Mouse (Mus musculus): Measurements from ENCODE around the gene Mansc4. TPM values are rescaled to one million over a fixed set of nuclear protein-coding genes. Genes with fewer than 3 reads are reported as not detected.

Mansc4 gene
- polyA plus RNA-seq, 1 experiment = not detected

DNA sequence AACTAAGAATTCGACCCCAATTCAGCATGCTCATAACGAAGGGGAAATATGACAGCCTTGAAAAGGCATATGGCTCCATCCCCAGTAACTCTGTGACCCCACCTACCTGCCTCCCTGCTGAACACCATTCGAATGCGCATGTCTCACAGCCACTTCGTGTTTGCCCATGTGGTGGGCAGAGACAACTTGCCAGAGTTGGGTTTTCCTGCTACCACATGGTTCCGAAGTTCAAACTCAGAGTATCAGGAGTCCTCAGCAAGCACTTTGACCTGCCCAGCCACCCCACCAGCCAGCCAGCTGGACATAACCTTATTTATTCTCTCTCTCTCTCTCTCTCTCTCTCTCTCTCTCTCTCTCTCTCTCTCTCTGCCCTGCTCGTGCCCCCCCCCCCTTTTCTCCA lies 904 bp upstream of the Mansc4 start:
- Histone ChIP-seq H3K27ac (ENCODE audit: insufficient read depth, low read length) (no peak overlapping the region), H3K4me3 (ENCODE audit: insufficient read depth, low read length) (no peak overlapping the region), H3K4me1 (ENCODE audit: control insufficient read depth, insufficient read depth, low read length) (no peaks in the 10 kb centered on the region; the same call in 1 of the 2 replicates)
- no peak for TF ChIP-seq POLR2A (IDR thresholded peaks at IDR 0.05; ENCODE audit: low read depth, low read length)
- TF ChIP-seq CTCF (IDR thresholded peaks at IDR 0.05; ENCODE audit: borderline replicate concordance, insufficient read depth, low read length) = no peak

DNA sequence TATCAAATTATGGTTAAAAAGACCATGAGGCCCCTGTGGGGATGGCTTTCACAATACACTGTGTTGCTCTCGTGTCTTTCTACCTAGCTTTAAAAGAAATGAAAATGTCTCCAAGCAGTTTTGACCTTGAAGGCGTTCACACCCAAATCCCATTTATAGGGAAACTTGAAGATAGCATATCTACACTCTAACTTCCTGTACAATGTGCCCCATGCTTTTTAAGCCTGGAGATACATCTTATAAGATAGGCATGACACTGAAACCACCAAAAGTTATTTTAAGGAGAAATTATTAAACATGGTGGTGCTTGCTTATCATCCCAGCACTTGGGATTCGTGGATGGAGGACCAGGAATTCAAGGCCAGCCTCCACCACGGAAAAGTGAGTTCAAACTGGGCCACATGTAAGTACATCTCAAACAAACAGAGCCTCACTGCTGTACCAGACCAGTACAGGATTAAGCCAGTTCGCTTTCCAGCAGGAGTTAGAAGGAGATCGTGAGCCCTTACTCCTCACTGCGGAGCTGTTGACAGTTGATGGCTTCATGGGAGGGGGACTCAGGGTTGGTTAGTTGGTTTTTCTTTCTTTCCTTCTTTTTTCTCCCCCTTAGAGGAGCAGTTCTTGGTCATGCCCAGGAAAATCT lies 1.3 kb downstream of the Mansc4 start:
- no peak overlapping the region for H3K27ac ChIP-seq (ENCODE audit: insufficient read depth, low read length)
- H3K4me3 ChIP-seq (ENCODE audit: insufficient read depth, low read length) = no peak overlapping the region
- H3K4me1 ChIP-seq (ENCODE audit: control insufficient read depth, insufficient read depth, low read length) = no peaks in the 10 kb centered on the region
- no peak for TF ChIP-seq CTCF (IDR thresholded peaks at IDR 0.05; ENCODE audit: borderline replicate concordance, insufficient read depth, low read length)

DNA sequence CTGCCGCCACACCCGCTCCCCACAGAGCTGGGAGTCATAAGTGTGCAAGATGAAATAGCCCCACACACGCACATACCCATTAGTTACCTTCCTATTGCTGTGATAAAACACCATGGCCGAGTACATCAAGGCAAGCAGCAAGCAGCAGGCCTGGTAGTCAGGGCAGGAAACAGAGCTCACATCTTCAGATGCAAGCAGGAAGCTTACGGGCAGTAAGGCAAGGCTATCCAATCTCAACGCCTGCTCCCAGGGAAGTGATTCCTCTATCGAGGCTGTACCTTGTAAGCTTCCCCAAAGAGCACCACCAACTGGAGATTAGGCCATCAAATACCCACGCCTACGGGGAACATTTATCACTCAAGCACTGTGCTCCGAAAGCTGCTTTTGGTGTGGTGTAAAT lies 6.9 kb downstream of the Mansc4 start:
- H3K4me1 ChIP-seq (ENCODE audit: control insufficient read depth, insufficient read depth, low read length) = no peaks in the 10 kb centered on the region
- no peak for TF ChIP-seq CTCF (IDR thresholded peaks at IDR 0.05; ENCODE audit: borderline replicate concordance, insufficient read depth, low read length)
- no peak for TF ChIP-seq POLR2A (IDR thresholded peaks at IDR 0.05; ENCODE audit: low read depth, low read length)
- no peak overlapping the region for H3K27ac ChIP-seq (ENCODE audit: insufficient read depth, low read length)
- no peak overlapping the region for H3K4me3 ChIP-seq (ENCODE audit: insufficient read depth, low read length)

DNA sequence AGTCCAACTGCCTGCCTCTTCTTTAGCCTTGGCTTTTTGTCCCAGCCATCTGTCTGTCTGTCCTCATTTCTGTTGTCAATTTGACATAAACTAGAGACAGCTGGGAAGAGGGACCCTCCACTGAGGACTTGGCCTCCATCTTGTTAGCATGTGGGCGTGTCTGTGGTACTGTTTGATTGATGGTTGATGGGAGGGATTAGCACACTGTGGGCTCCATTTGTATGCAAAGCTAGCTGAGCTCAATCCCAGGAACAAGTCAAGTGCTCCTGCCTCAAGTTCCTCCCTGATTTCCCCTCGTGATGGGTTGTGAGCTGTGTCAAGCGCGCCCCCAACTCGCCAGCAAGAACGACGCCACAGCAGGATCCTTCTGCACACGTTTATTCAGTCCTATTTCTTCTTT lies 10.0 kb downstream of the Mansc4 start:
- no peak overlapping the region for H3K4me3 ChIP-seq (ENCODE audit: insufficient read depth, low read length)
- TF ChIP-seq CTCF (IDR thresholded peaks at IDR 0.05; ENCODE audit: borderline replicate concordance, insufficient read depth, low read length) = no peak
- TF ChIP-seq POLR2A (IDR thresholded peaks at IDR 0.05; ENCODE audit: low read depth, low read length) = no peak
- no peak overlapping the region for H3K27ac ChIP-seq (ENCODE audit: insufficient read depth, low read length)
- H3K4me1 ChIP-seq (ENCODE audit: control insufficient read depth, insufficient read depth, low read length) = no peaks in the 10 kb centered on the region

DNA sequence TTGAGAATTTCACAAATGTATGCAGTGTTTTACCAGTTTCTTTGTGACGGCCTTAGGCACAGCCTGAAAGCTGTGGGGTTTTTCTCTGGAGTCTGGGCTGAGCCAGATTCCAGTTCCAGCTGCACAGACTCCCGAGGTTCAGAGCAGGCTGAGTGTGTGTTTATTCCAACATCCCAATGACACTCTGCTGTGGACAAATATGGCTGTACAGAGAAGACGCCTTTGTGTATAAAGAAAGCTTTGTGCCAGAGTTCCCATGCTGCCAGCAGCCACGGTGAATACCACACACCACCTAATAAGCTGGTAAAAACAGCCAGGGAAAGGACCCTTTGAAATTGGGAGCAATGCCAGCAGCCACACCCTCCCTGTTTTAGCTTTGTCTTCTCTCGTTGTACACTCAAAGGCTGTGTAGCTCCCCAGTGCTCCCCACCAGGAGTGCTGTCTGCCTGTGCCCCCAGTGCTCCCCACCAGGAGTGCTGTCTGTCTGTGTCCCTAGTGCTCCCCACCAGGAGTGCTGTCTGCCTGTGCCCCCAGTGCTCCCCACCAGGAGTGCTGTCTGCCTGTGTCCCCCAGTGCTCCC lies 10.9 kb downstream of the Mansc4 start:
- Histone ChIP-seq H3K4me1 (ENCODE audit: control insufficient read depth, insufficient read depth, low read length) (no peaks in the 10 kb centered on the region), H3K4me3 (ENCODE audit: insufficient read depth, low read length) (no peak overlapping the region), H3K27ac (ENCODE audit: insufficient read depth, low read length) (no peak overlapping the region)
- TF ChIP-seq POLR2A (IDR thresholded peaks at IDR 0.05; ENCODE audit: low read depth, low read length) (no peak), CTCF (IDR thresholded peaks at IDR 0.05; ENCODE audit: borderline replicate concordance, insufficient read depth, low read length) (no peak)

DNA sequence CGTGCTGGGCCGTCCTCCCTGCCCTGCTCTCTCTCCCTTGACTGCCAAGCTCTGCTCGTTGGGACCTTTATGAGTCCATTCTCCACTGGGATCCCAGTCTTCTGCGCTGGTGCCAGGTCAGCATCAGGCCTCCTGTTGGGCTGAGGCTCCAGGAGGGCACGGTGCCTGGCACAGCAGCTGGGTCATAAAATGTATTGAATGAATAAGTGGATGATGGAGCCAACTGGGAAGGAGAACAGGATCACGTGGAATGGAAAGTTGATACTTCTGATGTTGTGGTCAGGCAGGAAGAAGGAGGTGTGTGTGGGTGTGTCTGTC lies 21.9 kb downstream of the Mansc4 start:
- H3K4me3 ChIP-seq (ENCODE audit: insufficient read depth, low read length) = no peak overlapping the region
- H3K27ac ChIP-seq (ENCODE audit: insufficient read depth, low read length) = no peak overlapping the region
- TF ChIP-seq CTCF (IDR thresholded peaks at IDR 0.05; ENCODE audit: borderline replicate concordance, insufficient read depth, low read length) = no peak
- TF ChIP-seq POLR2A (IDR thresholded peaks at IDR 0.05; ENCODE audit: low read depth, low read length) = no peak
- H3K4me1 ChIP-seq (ENCODE audit: control insufficient read depth, insufficient read depth, low read length) = no peaks in the 10 kb centered on the region

DNA sequence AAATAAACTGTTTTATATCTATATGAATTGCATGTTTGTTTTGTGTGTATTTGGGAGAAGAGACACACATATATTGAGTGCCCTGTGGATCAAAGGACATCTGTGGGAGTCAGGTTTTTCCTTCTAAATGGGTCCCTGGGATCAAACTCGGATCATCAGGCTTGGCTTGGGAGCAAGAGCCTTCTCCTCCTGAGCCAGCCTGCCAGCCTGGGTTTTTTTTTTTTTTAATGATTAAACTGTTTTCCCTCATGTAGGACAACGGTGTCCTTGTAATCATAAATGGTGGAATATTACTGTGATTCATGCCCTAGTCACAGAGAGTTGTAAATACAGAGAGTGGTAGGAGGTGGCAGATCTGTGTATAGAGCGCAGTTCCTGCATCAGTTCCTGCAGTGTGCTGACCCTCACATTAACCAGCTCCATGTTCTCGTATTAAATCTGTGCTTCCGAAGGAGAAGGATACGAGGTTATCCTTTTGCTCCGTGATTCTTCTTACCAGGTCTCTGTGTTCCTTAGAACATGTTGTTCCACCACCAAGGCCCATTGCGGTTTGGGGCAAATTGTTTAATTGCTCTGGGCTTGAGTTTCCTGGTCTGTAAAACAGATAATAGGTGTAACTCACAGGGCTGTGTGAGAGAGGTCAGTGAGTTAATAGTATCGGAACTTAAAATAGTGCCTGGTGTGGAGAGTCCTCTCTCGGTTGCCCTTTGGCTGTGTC lies 22.4 kb downstream of the Mansc4 start:
- no peak overlapping the region for H3K27ac ChIP-seq (ENCODE audit: insufficient read depth, low read length)
- H3K4me3 ChIP-seq (ENCODE audit: insufficient read depth, low read length) = no peak overlapping the region
- no peaks in the 10 kb centered on the region for H3K4me1 ChIP-seq (ENCODE audit: control insufficient read depth, insufficient read depth, low read length)
- no peak for TF ChIP-seq CTCF (IDR thresholded peaks at IDR 0.05; ENCODE audit: borderline replicate concordance, insufficient read depth, low read length)
- TF ChIP-seq POLR2A (IDR thresholded peaks at IDR 0.05; ENCODE audit: low read depth, low read length) = no peak

DNA sequence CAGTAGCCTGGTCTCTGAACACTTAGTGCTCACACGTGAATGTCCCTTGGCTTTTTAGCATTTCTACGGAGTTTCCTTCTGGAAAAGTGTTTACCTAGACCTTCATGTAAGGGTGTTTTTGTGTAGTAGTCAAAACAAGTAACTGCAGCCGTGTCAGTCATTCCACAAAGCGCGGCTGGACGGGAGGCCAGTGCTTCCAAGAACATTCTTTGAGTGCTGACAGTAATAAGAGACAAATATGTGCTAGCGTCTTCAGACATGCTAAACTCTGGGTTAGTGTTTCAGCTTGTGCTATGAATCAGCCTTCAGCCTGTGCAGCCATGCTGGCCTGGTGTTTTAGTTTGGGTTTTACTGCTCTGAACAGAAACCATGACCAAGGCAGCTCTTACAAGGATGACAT lies 24.1 kb downstream of the Mansc4 start:
- no peak for TF ChIP-seq CTCF (IDR thresholded peaks at IDR 0.05; ENCODE audit: borderline replicate concordance, insufficient read depth, low read length)
- TF ChIP-seq POLR2A (IDR thresholded peaks at IDR 0.05; ENCODE audit: low read depth, low read length) = no peak
- Histone ChIP-seq H3K4me1 (ENCODE audit: control insufficient read depth, insufficient read depth, low read length) (no peaks in the 10 kb centered on the region), H3K4me3 (ENCODE audit: insufficient read depth, low read length) (no peak overlapping the region), H3K27ac (ENCODE audit: insufficient read depth, low read length) (no peak overlapping the region)

DNA sequence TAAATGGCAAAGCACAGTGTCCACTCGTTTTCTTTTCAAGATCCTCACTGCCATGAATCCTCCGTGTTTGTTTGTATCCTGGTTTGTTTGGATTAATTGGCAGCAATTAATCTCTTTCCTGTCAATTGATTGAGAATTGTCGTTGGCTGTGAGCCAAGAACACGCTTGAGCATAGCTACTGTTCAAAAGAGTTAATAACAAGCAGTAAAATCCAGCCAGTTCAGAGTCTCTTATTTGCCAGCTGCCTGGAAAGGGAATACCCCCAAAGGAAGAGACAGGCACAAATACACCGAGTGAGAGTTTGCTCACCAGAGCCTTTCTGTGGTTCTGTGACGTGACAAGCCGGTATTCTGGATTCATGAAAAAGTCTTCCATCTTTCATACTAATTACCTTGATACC lies 24.8 kb downstream of the Mansc4 start:
- Histone ChIP-seq H3K4me3 (ENCODE audit: insufficient read depth, low read length) (no peak overlapping the region), H3K27ac (ENCODE audit: insufficient read depth, low read length) (no peak overlapping the region), H3K4me1 (ENCODE audit: control insufficient read depth, insufficient read depth, low read length) (no peaks in the 10 kb centered on the region)
- TF ChIP-seq CTCF (IDR thresholded peaks at IDR 0.05; ENCODE audit: borderline replicate concordance, insufficient read depth, low read length) (no peak), POLR2A (IDR thresholded peaks at IDR 0.05; ENCODE audit: low read depth, low read length) (no peak)

DNA sequence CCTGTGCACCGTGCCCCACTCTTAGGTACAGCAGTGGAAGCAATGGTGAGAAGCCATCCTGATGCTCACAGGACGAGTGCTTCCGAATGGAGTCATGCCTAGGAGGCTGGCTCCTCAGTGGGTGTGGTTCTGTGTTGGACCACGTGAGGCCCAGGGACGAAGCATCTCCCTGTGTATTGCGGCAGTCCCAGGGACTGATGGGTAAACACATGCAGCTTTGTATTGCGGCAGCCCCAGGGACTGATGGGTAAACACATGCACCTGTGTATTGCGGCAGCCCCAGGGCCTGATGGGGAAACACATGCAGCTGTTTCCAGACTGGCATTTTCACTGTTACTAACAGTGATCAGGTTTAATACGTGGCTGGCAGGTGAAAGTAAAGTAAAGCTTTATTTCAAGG lies 25.2 kb downstream of the Mansc4 start:
- no peak overlapping the region for H3K27ac ChIP-seq (ENCODE audit: insufficient read depth, low read length)
- no peak overlapping the region for H3K4me3 ChIP-seq (ENCODE audit: insufficient read depth, low read length)
- TF ChIP-seq POLR2A (IDR thresholded peaks at IDR 0.05; ENCODE audit: low read depth, low read length) (no peak), CTCF (IDR thresholded peaks at IDR 0.05; ENCODE audit: borderline replicate concordance, insufficient read depth, low read length) (no peak)
- no peaks in the 10 kb centered on the region for H3K4me1 ChIP-seq (ENCODE audit: control insufficient read depth, insufficient read depth, low read length)

All from embryonic fibroblast, embryonic 13.5 days (primary cell).